Mouse (Mus musculus): ENCODE results near the gene Acta1. TPM values are rescaled to one million over a fixed set of nuclear protein-coding genes. Genes with fewer than 3 reads are reported as not detected.

The Acta1 gene
- total RNA-seq, 2 experiments from 2014 or later: 369 to 594 TPM

DNA sequence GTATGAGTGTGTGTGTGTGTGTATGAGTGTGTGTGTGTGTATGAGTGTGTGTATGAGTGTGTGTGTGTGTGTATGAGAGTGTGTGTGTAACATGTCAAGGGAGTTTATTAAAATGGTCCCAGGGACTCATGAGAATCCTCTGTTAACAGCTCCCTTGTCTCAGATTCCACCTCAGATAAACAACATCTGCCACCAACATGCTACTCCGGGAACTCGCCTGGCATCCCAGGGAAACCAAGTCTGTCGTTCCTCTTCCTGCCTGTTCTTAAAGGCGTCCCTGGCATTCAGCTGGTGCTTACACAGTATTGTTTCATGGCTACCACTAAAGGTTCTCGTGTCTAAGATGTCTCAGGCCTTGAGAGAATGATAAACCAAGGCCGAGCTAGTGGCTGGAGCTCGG lies 50.2 kb downstream of the Acta1 start:
- DNase-seq: no peak

DNA sequence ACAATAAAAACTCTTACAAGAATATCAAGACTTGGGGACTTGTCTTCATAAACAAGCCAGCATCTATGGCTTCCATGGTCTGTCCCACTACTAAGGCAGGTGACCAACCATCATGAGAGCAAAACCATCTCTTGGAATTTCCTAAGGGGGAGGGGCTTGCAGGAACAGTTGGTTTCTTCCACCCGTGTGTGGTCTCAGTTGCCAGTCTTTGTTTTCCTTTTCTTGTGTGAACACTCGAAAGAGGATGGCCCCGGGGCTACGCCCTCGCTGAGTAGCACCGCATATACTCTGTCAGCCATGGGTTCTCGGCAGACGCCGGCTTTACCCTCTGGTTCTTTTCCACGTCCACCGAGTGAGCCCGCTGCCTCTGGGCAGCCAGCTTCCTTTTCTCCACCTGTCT lies 52.5 kb downstream of the Acta1 start:
- no peak for DNase-seq

Other genes with a start within 250 kb of the Acta1 start
- gene Rhou, start 240.8 kb downstream of the Acta1 start, total RNA-seq (2021): 10 to 100 TPM; 14.7 to 15.4 TPM
- gene Rab4a, start 88.8 kb downstream of the Acta1 start, total RNA-seq (2021): 10 to 100 TPM in 1 of 2 experiments, 1 to 10 TPM in 1; 9.4 to 12.0 TPM
- gene Ccsap, start 34.5 kb downstream of the Acta1 start, total RNA-seq (2021): 1 to 10 TPM; 4.6 to 5.4 TPM
- gene Nup133, start 54.5 kb upstream of the Acta1 start, total RNA-seq (2021): 10 to 100 TPM; 20.1 to 21.5 TPM
- 10 to 100 TPM; 36.9 to 37.8 TPM for gene Abcb10, start 88.4 kb upstream of the Acta1 start, total RNA-seq (2021)
- 10 to 100 TPM; 27.5 to 29.9 TPM for gene Taf5l, start 126.6 kb upstream of the Acta1 start, total RNA-seq (2021)
- gene Urb2, start 126.8 kb upstream of the Acta1 start, total RNA-seq (2021): 10 to 100 TPM; 10.8 to 11.1 TPM